Mouse (Mus musculus) olfactory bulb, adult 2 months (tissue): ENCODE results near the gene Gpr89.

Experiments used
- CTCF ChIP-seq: fragments of 200-500 bp; IDR thresholded peaks from 2 replicates; pipeline ENCODE4 v1.5.1; 2012; ENCODE audit warnings: low read depth, mild to moderate bottlenecking, low read length, moderate library complexity; ENCODE audit not compliant: insufficient read depth
- POLR2A ChIP-seq: fragments of 200-500 bp; IDR thresholded peaks from 2 replicates; pipeline ENCODE4 v1.6.1; 2012; ENCODE audit warnings: mild to moderate bottlenecking, low read depth, low read length, moderate library complexity; ENCODE audit not compliant: insufficient read depth

DNA sequence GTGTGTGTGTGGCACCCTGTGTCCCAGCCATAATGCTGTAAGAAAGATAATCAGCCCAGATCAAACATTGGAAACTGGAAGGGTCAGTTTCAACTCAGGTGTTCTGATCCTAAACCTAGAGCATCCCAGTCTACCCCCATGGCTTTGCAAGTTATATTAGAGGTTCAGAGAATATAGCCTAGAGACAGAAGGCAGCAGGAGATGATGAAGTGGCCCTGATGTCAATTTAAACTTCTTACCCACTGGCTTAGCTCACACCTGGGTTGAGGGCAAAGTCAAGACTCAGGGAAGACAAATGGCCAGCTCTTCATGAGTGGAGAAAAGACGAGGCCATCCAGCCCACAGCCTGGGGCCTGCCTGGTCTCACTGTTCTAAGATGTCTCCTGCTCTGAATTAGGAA lies 76.2 kb downstream of the Gpr89 start, which contains the start of the genes Pdzk1 and Cd160:
- TF ChIP-seq CTCF: no peak
- TF ChIP-seq POLR2A: no peak
